Mouse (Mus musculus) CH12.LX (cell line): ENCODE measurements around the gene Zfp282. TPM values are rescaled to one million over a fixed set of nuclear protein-coding genes. Genes with fewer than 3 reads are reported as not detected.
A peak's percentile ranks its signal among the peaks of the same experiment; 100 is the strongest.

Experiments used
- DNase-seq: peaks from one replicate; pipeline ENCODE4 v3.0.0-alpha.2; 2013; ENCODE audit errors: extremely low read depth
- H3K27ac ChIP-seq: 2 replicates; pipeline ENCODE4 v1.5.1; 2012; ENCODE audit warnings: low read depth, mild to moderate bottlenecking, control low read depth, moderate library complexity; ENCODE audit not compliant: insufficient read depth
- H3K27me3 ChIP-seq: replicated peaks from 2 replicates; pipeline ENCODE3; 2012; ENCODE audit warnings: inconsistent platforms
- H3K36me3 ChIP-seq, 2 experiments: replicated peaks in 1 of 2; 2 replicates each; pipeline versions ENCODE3 to v1.6.1; 2012; ENCODE audit warnings: inconsistent platforms in 1 of 2, low read length in 1 of 2, mild to moderate bottlenecking in 1 of 2, mixed read lengths in 1 of 2, moderate library complexity in 1 of 2; ENCODE audit not compliant: control insufficient read depth in 1 of 2, insufficient read depth in 1 of 2
- H3K4me1 ChIP-seq, 2 experiments: 2 replicates each; pipeline ENCODE4 v1.6.1; 2012; ENCODE audit warnings: inconsistent platforms in 1 of 2, moderate library complexity in 1 of 2; ENCODE audit not compliant: insufficient read depth in 2 of 2, control insufficient read depth in 1 of 2
- H3K4me2 ChIP-seq: 2 replicates; pipeline ENCODE4 v1.6.1; 2012; ENCODE audit warnings: low read depth, mild to moderate bottlenecking, control low read depth; ENCODE audit not compliant: poor library complexity, insufficient read depth, severe bottlenecking
- H3K4me3 ChIP-seq, 3 experiments: fragments of 150-350 bp in 1 of 3; sonication (generic) in 1 of 3; replicated peaks in 1 of 3; 2 replicates each; pipeline versions ENCODE3 to v1.5.1; 2011 to 2012; ENCODE audit warnings: low read depth in 2 of 3, low read length in 2 of 3, mild to moderate bottlenecking in 2 of 3, moderate library complexity in 2 of 3, control low read depth in 1 of 3, improper control_type of control experiment in 1 of 3, inconsistent platforms in 1 of 3, mixed read lengths in 1 of 3; ENCODE audit not compliant: poor library complexity in 1 of 3
- H3K79me2 ChIP-seq: replicated peaks from 2 replicates; pipeline ENCODE4 v1.6.1; 2012; ENCODE audit warnings: mild to moderate bottlenecking, moderate library complexity; ENCODE audit not compliant: control insufficient read depth, poor library complexity, insufficient read depth, severe bottlenecking; ENCODE audit errors: extremely low read depth
- H3K9ac ChIP-seq: 2 replicates; pipeline ENCODE4 v1.6.1; 2012; ENCODE audit warnings: low read depth, mild to moderate bottlenecking, control low read depth, moderate library complexity; ENCODE audit not compliant: insufficient read depth
- H3K9me3 ChIP-seq: replicated peaks from 2 replicates; pipeline ENCODE3; 2012; ENCODE audit warnings: low read length, inconsistent platforms, mixed read lengths
- BHLHE40 ChIP-seq: IDR thresholded peaks from 2 replicates; pipeline ENCODE4 v1.6.1; 2011; ENCODE audit warnings: mild to moderate bottlenecking, low read depth, low read length, improper control_type of control experiment
- ELF1 ChIP-seq: IDR thresholded peaks from 2 replicates; pipeline ENCODE4 v1.6.1; 2014; ENCODE audit warnings: low read depth, mild to moderate bottlenecking, inconsistent platforms, low read length, improper control_type of control experiment
- ETS1 ChIP-seq: conservative IDR thresholded peaks from 2 replicates; pipeline ENCODE4 v1.6.1; 2012; ENCODE audit warnings: low read depth, mild to moderate bottlenecking, inconsistent platforms, low read length, improper control_type of control experiment, moderate library complexity
- GABPA ChIP-seq: IDR thresholded peaks from 2 replicates; pipeline ENCODE4 v1.6.1; 2012; ENCODE audit warnings: low read depth, low read length, improper control_type of control experiment, inconsistent platforms; ENCODE audit not compliant: insufficient replicate concordance
- HCFC1 ChIP-seq: IDR thresholded peaks from 2 replicates; pipeline ENCODE4 v1.6.1; 2012; ENCODE audit warnings: low read depth, mild to moderate bottlenecking, inconsistent platforms, low read length, improper control_type of control experiment
- JUN ChIP-seq: IDR thresholded peaks from 2 replicates; pipeline ENCODE4 v1.6.1; 2011; ENCODE audit warnings: low read depth, mild to moderate bottlenecking, low read length, improper control_type of control experiment, moderate library complexity; ENCODE audit not compliant: insufficient read depth
- JUND ChIP-seq: conservative IDR thresholded peaks from 2 replicates; pipeline ENCODE4 v1.6.1; 2011; ENCODE audit warnings: low read depth, low read length, improper control_type of control experiment
- MAFK ChIP-seq: IDR thresholded peaks from 2 replicates; pipeline ENCODE4 v1.6.1; 2011; ENCODE audit warnings: low read length, improper control_type of control experiment; ENCODE audit not compliant: insufficient replicate concordance
- MAX ChIP-seq: IDR thresholded peaks from 2 replicates; pipeline ENCODE4 v1.6.1; 2011; ENCODE audit warnings: low read length, improper control_type of control experiment
- MXI1 ChIP-seq: IDR thresholded peaks from 2 replicates; pipeline ENCODE4 v1.6.1; 2011; ENCODE audit warnings: mild to moderate bottlenecking, low read depth, low read length, improper control_type of control experiment
- MYC ChIP-seq: IDR thresholded peaks from 2 replicates; pipeline ENCODE4 v1.6.1; 2011; ENCODE audit warnings: low read depth, mild to moderate bottlenecking, improper control_type of control experiment, low read length
- PAX5 ChIP-seq: IDR thresholded peaks from 2 replicates; pipeline ENCODE4 v1.6.1; 2012; ENCODE audit warnings: low read length, inconsistent platforms, mixed read lengths
- POLR2AphosphoS2 ChIP-seq: IDR thresholded peaks from 2 replicates; pipeline ENCODE4 v1.6.1; 2011; ENCODE audit warnings: low read depth, low read length, improper control_type of control experiment
- RAD21 ChIP-seq: IDR thresholded peaks from 2 replicates; pipeline ENCODE4 v1.6.1; 2011; ENCODE audit warnings: low read depth, mild to moderate bottlenecking, low read length, improper control_type of control experiment, moderate library complexity
- ZMIZ1 ChIP-seq: IDR thresholded peaks from 2 replicates; pipeline ENCODE4 v1.6.1; 2012; ENCODE audit warnings: low read depth, mild to moderate bottlenecking, inconsistent platforms, low read length, improper control_type of control experiment
- dilution Hi-C: fragments of 300-500 bp; cut with MboI; formaldehyde crosslinking; loops from 2 replicates; pipeline ENCODE4 v1.14.3; 2020; ENCODE audit warnings: low sequenced_read_pairs; ENCODE audit not compliant: extremely low pct_unique_long_range_greater_than_20kb, extremely low pct_ligation_motif_present
- in situ Hi-C: fragments of 300-500 bp; cut with MboI; formaldehyde crosslinking; loops from 3 replicates; pipeline ENCODE4 v1.14.3; 2019; ENCODE audit warnings: low sequenced_read_pairs, low pct_ligation_motif_present, low pct_unique_long_range_greater_than_20kb, mixed read lengths
- polyA plus RNA-seq: library from polyadenylated mRNA; unstranded; fragments of >175 nt; gene quantifications from 2 replicates; pipeline ENCODE4 v1.2.1, GENCODE M21; 2012; ENCODE audit warnings: low read depth; ENCODE audit not compliant: insufficient read length
- total RNA-seq, 2 experiments: library from RNA; depleted of rRNA; stranded (reverse); fragments of 300-350 nt in 1 of 2; fragments of >200 nt in 1 of 2; gene quantifications; 2 replicates each; pipeline ENCODE4 v1.2.3; 2012 to 2014

Gene Zfp282
- total and polyA plus RNA-seq, 3 experiments: 10.9 to 15.0 (median 14.7) TPM

DNA sequence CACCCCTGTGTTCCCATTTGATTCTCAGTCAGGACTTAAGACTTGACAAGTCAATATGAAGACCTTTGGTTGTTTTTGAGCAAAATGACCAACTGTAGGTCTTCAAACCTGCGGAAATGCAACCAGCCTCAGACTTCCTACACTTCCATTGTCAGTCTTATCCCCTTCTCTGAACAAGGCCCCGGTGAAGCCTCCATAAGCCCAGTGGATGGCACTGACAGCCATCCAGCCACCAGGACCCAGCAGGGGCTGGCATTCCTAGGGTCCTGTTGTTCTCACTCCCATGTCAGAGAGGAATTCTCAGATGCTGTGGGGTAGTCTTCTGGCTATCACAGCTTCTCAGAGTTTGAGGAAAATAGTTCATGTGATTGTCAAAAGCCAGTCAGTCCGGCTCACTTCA, 1.6 kb downstream of the Zfp282 start:
- peak overlapping the region; percentile 73 for H3K9ac ChIP-seq
- H3K36me3 ChIP-seq: peaks cover 24 to 39% of the 10 kb centered on the region in 2 experiments
- no peak for TF ChIP-seq POLR2AphosphoS2
- TF ChIP-seq, all 38 proteins: peak for 0
- Histone ChIP-seq H3K79me2 (peaks cover 7% of the 10 kb centered on the region), H3K27me3 (no peaks in the 10 kb centered on the region), H3K4me2 (peak overlapping the region; percentile 96), H3K4me1 (peaks cover 10 to 37% of the 10 kb centered on the region in 2 experiments), H3K4me3 (peak overlapping the region; percentile 69 to 85 (median 74)), H3K9me3 (no peaks in the 10 kb centered on the region), H3K27ac (no peak overlapping the region)
- DNase-seq: peak; percentile 3
- in situ Hi-C loops (no loop called here), dilution Hi-C loops (no loop called here)

GRCm38 (mm10) chr6:47879049-47879716, 2.2 kb downstream of the Zfp282 start:
- H3K36me3 ChIP-seq: peaks cover 28 to 45% of the 10 kb centered on the region in 2 experiments
- peaks cover 10 to 37% of the 10 kb centered on the region in 2 experiments for H3K4me1 ChIP-seq
- no peaks in the 10 kb centered on the region for H3K27me3 ChIP-seq
- no peak for TF ChIP-seq ZMIZ1
- no peak for TF ChIP-seq RAD21
- 0 out of 2 replicates have a peak, but pooled peaks have one; percentile 42 for TF ChIP-seq ELF1
- TF ChIP-seq JUND: no peak
- TF ChIP-seq MAX: peak; percentile 56; the same call in 1 of the 2 replicates
- peak; percentile 43; the same call in 1 of the 2 replicates for TF ChIP-seq MXI1
- TF ChIP-seq ETS1: no peak
- no peak for TF ChIP-seq MAFK
- TF ChIP-seq MYC: peak; percentile 81
- no peak for TF ChIP-seq PAX5
- H3K4me3 ChIP-seq: peak overlapping the region; percentile 69 to 85 (median 74)
- in situ Hi-C loops: no loop called here
- peak; percentile 39 for DNase-seq
- H3K9me3 ChIP-seq: no peaks in the 10 kb centered on the region
- peaks cover 7% of the 10 kb centered on the region for H3K79me2 ChIP-seq
- H3K4me2 ChIP-seq: peak overlapping the region; percentile 96
- dilution Hi-C loops: no loop called here
- peak overlapping the region; percentile 73 for H3K9ac ChIP-seq
- no peak overlapping the region for H3K27ac ChIP-seq

GRCm38 (mm10) chr6:47880166-47880565, 3.2 kb downstream of the Zfp282 start:
- Histone ChIP-seq H3K9me3 (no peaks in the 10 kb centered on the region), H3K27ac (no peak overlapping the region), H3K4me1 (peaks cover 10 to 37% of the 10 kb centered on the region in 2 experiments), H3K79me2 (peaks cover 7% of the 10 kb centered on the region), H3K4me2 (no peak overlapping the region), H3K4me3 (no peak overlapping the region), H3K27me3 (no peaks in the 10 kb centered on the region), H3K9ac (no peak overlapping the region), H3K36me3 (peaks cover 35 to 54% of the 10 kb centered on the region in 2 experiments)
- in situ Hi-C loops (no loop called here), dilution Hi-C loops (no loop called here)
- no peak for DNase-seq
- TF ChIP-seq JUN (no peak), BHLHE40 (no peak), HCFC1 (no peak), GABPA (no peak), POLR2AphosphoS2 (no peak)
